Mouse (Mus musculus) megakaryocyte, embryonic 14.5 days (primary cell): ENCODE measurements around the gene Ralgapa2. TPM values are rescaled to one million over a fixed set of nuclear protein-coding genes. Genes with fewer than 3 reads are reported as not detected.

Experiments
- H3K27me3 ChIP-seq: replicated peaks from 2 replicates; pipeline ENCODE3; 2012; ENCODE audit warnings: inconsistent platforms
- H3K36me3 ChIP-seq: replicated peaks from 2 replicates; pipeline ENCODE3; 2012; ENCODE audit warnings: low read length, inconsistent platforms, mixed read lengths
- H3K4me1 ChIP-seq: 2 replicates; pipeline ENCODE4 v1.6.1; 2012; ENCODE audit warnings: inconsistent platforms
- H3K4me3 ChIP-seq: replicated peaks from 2 replicates; pipeline ENCODE3; 2012; ENCODE audit warnings: moderate library complexity, mild to moderate bottlenecking, inconsistent platforms
- H3K9me3 ChIP-seq: 2 replicates; pipeline ENCODE4 v1.6.1; 2012; ENCODE audit warnings: inconsistent platforms
- FLI1 ChIP-seq: IDR thresholded peaks from 2 replicates; pipeline ENCODE4 v1.6.1; 2012; ENCODE audit warnings: low read length, inconsistent platforms, mixed read lengths
- GATA1 ChIP-seq: IDR thresholded peaks from 3 replicates; pipeline ENCODE4 v1.6.1; 2012; ENCODE audit warnings: mixed read lengths, low read length, inconsistent platforms, borderline replicate concordance
- polyA plus RNA-seq: library from polyadenylated mRNA; stranded (reverse); fragments of >175 nt; gene quantifications from 2 replicates; pipeline ENCODE4 v1.2.3, GENCODE M21; 2012; ENCODE audit warnings: low replicate concordance; ENCODE audit not compliant: insufficient read depth

Gene Ralgapa2
- polyA plus RNA-seq, 1 experiment, result 1.8 TPM

GRCm38 (mm10) chr2:146533118-146533949 is 21.2 kb upstream of the Ralgapa2 start:
- Histone ChIP-seq H3K4me1 (peaks cover 25% of the 10 kb centered on the region), H3K4me3 (peak overlapping the region; percentile 21), H3K27me3 (peaks cover 1% of the 10 kb centered on the region), H3K9me3 (no peaks in the 10 kb centered on the region), H3K36me3 (no peaks in the 10 kb centered on the region)
- TF ChIP-seq FLI1 (no peak), GATA1 (no peak)

- Histone ChIP-seq H3K4me1 (peaks cover 25% of the 10 kb centered on the region), H3K36me3 (no peaks in the 10 kb centered on the region), H3K27me3 (peaks cover 1% of the 10 kb centered on the region), H3K9me3 (no peaks in the 10 kb centered on the region), H3K4me3 (no peak overlapping the region)
- no peak for TF ChIP-seq FLI1
- no peak for TF ChIP-seq GATA1
Observed at GRCm38 (mm10) chr2:146532493-146532892, 20.3 kb upstream of the Ralgapa2 start.

GRCm38 (mm10) chr2:146525483-146525882 is 13.3 kb upstream of the Ralgapa2 start:
- no peak for TF ChIP-seq FLI1
- no peak for TF ChIP-seq GATA1
- H3K36me3 ChIP-seq, result no peaks in the 10 kb centered on the region
- peaks cover 1% of the 10 kb centered on the region for H3K27me3 ChIP-seq
- H3K4me1 ChIP-seq, result peaks cover 10% of the 10 kb centered on the region
- H3K4me3 ChIP-seq, result no peak overlapping the region
- no peaks in the 10 kb centered on the region for H3K9me3 ChIP-seq

- Histone ChIP-seq H3K9me3 (no peaks in the 10 kb centered on the region), H3K27me3 (peaks cover 1% of the 10 kb centered on the region), H3K4me1 (peaks cover 10% of the 10 kb centered on the region), H3K36me3 (no peaks in the 10 kb centered on the region), H3K4me3 (no peak overlapping the region)
- no peak for TF ChIP-seq FLI1
- no peak for TF ChIP-seq GATA1
Observed at GRCm38 (mm10) chr2:146524685-146525415, 12.7 kb upstream of the Ralgapa2 start.

GRCm38 (mm10) chr2:146516894-146517293 is 4.8 kb upstream of the Ralgapa2 start:
- H3K9me3 ChIP-seq, result no peaks in the 10 kb centered on the region
- TF ChIP-seq GATA1, result no peak
- no peak for TF ChIP-seq FLI1
- H3K4me1 ChIP-seq, result peaks cover 50% of the 10 kb centered on the region
- H3K27me3 ChIP-seq, result no peaks in the 10 kb centered on the region
- H3K36me3 ChIP-seq, result no peaks in the 10 kb centered on the region
- H3K4me3 ChIP-seq, result no peak overlapping the region

GRCm38 (mm10) chr2:146515081-146515480 is 2.9 kb upstream of the Ralgapa2 start:
- Histone ChIP-seq H3K4me3 (no peak overlapping the region), H3K27me3 (no peaks in the 10 kb centered on the region), H3K36me3 (no peaks in the 10 kb centered on the region), H3K4me1 (peaks cover 48% of the 10 kb centered on the region), H3K9me3 (no peaks in the 10 kb centered on the region)
- TF ChIP-seq FLI1, result no peak
- TF ChIP-seq GATA1, result no peak

- Histone ChIP-seq H3K9me3 (no peaks in the 10 kb centered on the region), H3K27me3 (no peaks in the 10 kb centered on the region), H3K4me1 (peaks cover 60% of the 10 kb centered on the region), H3K36me3 (no peaks in the 10 kb centered on the region), H3K4me3 (peak overlapping the region; percentile 81)
- TF ChIP-seq GATA1, result no peak
- TF ChIP-seq FLI1, result no peak
Observed at GRCm38 (mm10) chr2:146512581-146512920, 407 bp upstream of the Ralgapa2 start.

GRCm38 (mm10) chr2:146511401-146511865 is 711 bp downstream of the Ralgapa2 start:
- Histone ChIP-seq H3K4me1 (peaks cover 62% of the 10 kb centered on the region), H3K36me3 (peaks cover 6% of the 10 kb centered on the region), H3K4me3 (peak overlapping the region; percentile 96), H3K9me3 (no peaks in the 10 kb centered on the region), H3K27me3 (no peaks in the 10 kb centered on the region)
- TF ChIP-seq FLI1 (no peak), GATA1 (no peak)

- TF ChIP-seq FLI1, result no peak
- TF ChIP-seq GATA1, result no peak
- H3K4me3 ChIP-seq, result peak overlapping the region; percentile 96
- no peaks in the 10 kb centered on the region for H3K27me3 ChIP-seq
- H3K9me3 ChIP-seq, result no peaks in the 10 kb centered on the region
- H3K4me1 ChIP-seq, result peaks cover 62% of the 10 kb centered on the region
- H3K36me3 ChIP-seq, result peaks cover 8% of the 10 kb centered on the region
Observed at GRCm38 (mm10) chr2:146510780-146511179, 1.4 kb downstream of the Ralgapa2 start.
